Mouse (Mus musculus): ENCODE measurements around the gene Sema3d. TPM values are rescaled to one million over a fixed set of nuclear protein-coding genes. Genes with fewer than 3 reads are reported as not detected.

Gene Sema3d
- polyA plus RNA-seq, 1 experiment = 0.13 TPM

GRCm38 (mm10) chr5:12451089-12451488 is 67.9 kb downstream of the Sema3d start:
- Histone ChIP-seq H3K36me3 (ENCODE audit: control insufficient read depth, insufficient read depth, low read length, poor library complexity, severe bottlenecking) (no peaks in the 10 kb centered on the region), H3K27me3 (ENCODE audit: control insufficient read depth, insufficient read depth, low read length, poor library complexity, severe bottlenecking) (no peaks in the 10 kb centered on the region), H3K4me3 (ENCODE audit: low read depth, low read length) (no peak overlapping the region), H3K27ac (ENCODE audit: insufficient read depth, low read length) (no peak overlapping the region), H3K4me1 (ENCODE audit: control insufficient read depth, insufficient read depth, low read length) (no peaks in the 10 kb centered on the region), H3K9ac (ENCODE audit: low read depth, poor library complexity, severe bottlenecking) (no peak overlapping the region), H3K9me3 (replicated peaks; ENCODE audit: control insufficient read depth, insufficient read depth, low read length, poor library complexity, severe bottlenecking) (no peaks in the 10 kb centered on the region)
- no peak for TF ChIP-seq EP300 (IDR thresholded peaks at IDR 0.05; ENCODE audit: insufficient read depth, low read depth, low read length)
- TF ChIP-seq POLR2A (IDR thresholded peaks at IDR 0.05; ENCODE audit: insufficient read depth, low read length) = no peak
- no peak for TF ChIP-seq CTCF (IDR thresholded peaks at IDR 0.05; ENCODE audit: low read depth, low read length)

- TF ChIP-seq POLR2A (IDR thresholded peaks at IDR 0.05; ENCODE audit: insufficient read depth, low read length) (no peak), CTCF (IDR thresholded peaks at IDR 0.05; ENCODE audit: low read depth, low read length) (no peak), EP300 (IDR thresholded peaks at IDR 0.05; ENCODE audit: insufficient read depth, low read depth, low read length) (no peak)
- no peaks in the 10 kb centered on the region for H3K27me3 ChIP-seq (ENCODE audit: control insufficient read depth, insufficient read depth, low read length, poor library complexity, severe bottlenecking)
Observed at GRCm38 (mm10) chr5:12454946-12455345, 71.8 kb downstream of the Sema3d start.

GRCm38 (mm10) chr5:12457509-12457908 is 74.3 kb downstream of the Sema3d start:
- Histone ChIP-seq H3K9ac (ENCODE audit: low read depth, poor library complexity, severe bottlenecking) (no peak overlapping the region), H3K36me3 (ENCODE audit: control insufficient read depth, insufficient read depth, low read length, poor library complexity, severe bottlenecking) (no peaks in the 10 kb centered on the region), H3K9me3 (replicated peaks; ENCODE audit: control insufficient read depth, insufficient read depth, low read length, poor library complexity, severe bottlenecking) (no peaks in the 10 kb centered on the region), H3K4me1 (ENCODE audit: control insufficient read depth, insufficient read depth, low read length) (no peaks in the 10 kb centered on the region), H3K27me3 (ENCODE audit: control insufficient read depth, insufficient read depth, low read length, poor library complexity, severe bottlenecking) (no peaks in the 10 kb centered on the region), H3K4me3 (ENCODE audit: low read depth, low read length) (no peak overlapping the region), H3K27ac (ENCODE audit: insufficient read depth, low read length) (no peak overlapping the region)
- TF ChIP-seq POLR2A (IDR thresholded peaks at IDR 0.05; ENCODE audit: insufficient read depth, low read length) (no peak), CTCF (IDR thresholded peaks at IDR 0.05; ENCODE audit: low read depth, low read length) (no peak), EP300 (IDR thresholded peaks at IDR 0.05; ENCODE audit: insufficient read depth, low read depth, low read length) (no peak)

More at GRCm38 (mm10) chr5:12454946-12455345, 71.8 kb downstream of the Sema3d start:
- Histone ChIP-seq H3K4me1 (ENCODE audit: control insufficient read depth, insufficient read depth, low read length) (no peaks in the 10 kb centered on the region), H3K9me3 (replicated peaks; ENCODE audit: control insufficient read depth, insufficient read depth, low read length, poor library complexity, severe bottlenecking) (no peaks in the 10 kb centered on the region), H3K36me3 (ENCODE audit: control insufficient read depth, insufficient read depth, low read length, poor library complexity, severe bottlenecking) (no peaks in the 10 kb centered on the region), H3K4me3 (ENCODE audit: low read depth, low read length) (no peak overlapping the region), H3K9ac (ENCODE audit: low read depth, poor library complexity, severe bottlenecking) (no peak overlapping the region), H3K27ac (ENCODE audit: insufficient read depth, low read length) (no peak overlapping the region)

- Histone ChIP-seq H3K9ac (ENCODE audit: low read depth, poor library complexity, severe bottlenecking) (no peak overlapping the region), H3K36me3 (ENCODE audit: control insufficient read depth, insufficient read depth, low read length, poor library complexity, severe bottlenecking) (no peaks in the 10 kb centered on the region), H3K4me3 (ENCODE audit: low read depth, low read length) (no peak overlapping the region), H3K4me1 (ENCODE audit: control insufficient read depth, insufficient read depth, low read length) (no peaks in the 10 kb centered on the region), H3K27me3 (ENCODE audit: control insufficient read depth, insufficient read depth, low read length, poor library complexity, severe bottlenecking) (no peaks in the 10 kb centered on the region), H3K9me3 (replicated peaks; ENCODE audit: control insufficient read depth, insufficient read depth, low read length, poor library complexity, severe bottlenecking) (no peaks in the 10 kb centered on the region), H3K27ac (ENCODE audit: insufficient read depth, low read length) (no peak overlapping the region)
- TF ChIP-seq EP300 (IDR thresholded peaks at IDR 0.05; ENCODE audit: insufficient read depth, low read depth, low read length) (no peak), CTCF (IDR thresholded peaks at IDR 0.05; ENCODE audit: low read depth, low read length) (no peak), POLR2A (IDR thresholded peaks at IDR 0.05; ENCODE audit: insufficient read depth, low read length) (no peak)
Observed at GRCm38 (mm10) chr5:12467568-12468336, 84.6 kb downstream of the Sema3d start.

GRCm38 (mm10) chr5:12474904-12475638 is 91.9 kb downstream of the Sema3d start:
- H3K4me1 ChIP-seq (ENCODE audit: control insufficient read depth, insufficient read depth, low read length) = no peaks in the 10 kb centered on the region
- no peak overlapping the region for H3K4me3 ChIP-seq (ENCODE audit: low read depth, low read length)

GRCm38 (mm10) chr5:12475639-12475916 is 92.4 kb downstream of the Sema3d start:
- Histone ChIP-seq H3K27ac (ENCODE audit: insufficient read depth, low read length) (no peak overlapping the region), H3K4me3 (ENCODE audit: low read depth, low read length) (no peak overlapping the region), H3K4me1 (ENCODE audit: control insufficient read depth, insufficient read depth, low read length) (no peaks in the 10 kb centered on the region), H3K27me3 (ENCODE audit: control insufficient read depth, insufficient read depth, low read length, poor library complexity, severe bottlenecking) (no peaks in the 10 kb centered on the region), H3K9ac (ENCODE audit: low read depth, poor library complexity, severe bottlenecking) (no peak overlapping the region), H3K9me3 (replicated peaks; ENCODE audit: control insufficient read depth, insufficient read depth, low read length, poor library complexity, severe bottlenecking) (no peaks in the 10 kb centered on the region), H3K36me3 (ENCODE audit: control insufficient read depth, insufficient read depth, low read length, poor library complexity, severe bottlenecking) (no peaks in the 10 kb centered on the region)
- TF ChIP-seq POLR2A (IDR thresholded peaks at IDR 0.05; ENCODE audit: insufficient read depth, low read length) (no peak), CTCF (IDR thresholded peaks at IDR 0.05; ENCODE audit: low read depth, low read length) (no peak), EP300 (IDR thresholded peaks at IDR 0.05; ENCODE audit: insufficient read depth, low read depth, low read length) (no peak)

More at GRCm38 (mm10) chr5:12474904-12475638, 91.9 kb downstream of the Sema3d start:
- Histone ChIP-seq H3K27me3 (ENCODE audit: control insufficient read depth, insufficient read depth, low read length, poor library complexity, severe bottlenecking) (no peaks in the 10 kb centered on the region), H3K9me3 (replicated peaks; ENCODE audit: control insufficient read depth, insufficient read depth, low read length, poor library complexity, severe bottlenecking) (no peaks in the 10 kb centered on the region), H3K27ac (ENCODE audit: insufficient read depth, low read length) (no peak overlapping the region), H3K36me3 (ENCODE audit: control insufficient read depth, insufficient read depth, low read length, poor library complexity, severe bottlenecking) (no peaks in the 10 kb centered on the region), H3K9ac (ENCODE audit: low read depth, poor library complexity, severe bottlenecking) (no peak overlapping the region)
- no peak for TF ChIP-seq POLR2A (IDR thresholded peaks at IDR 0.05; ENCODE audit: insufficient read depth, low read length)
- TF ChIP-seq EP300 (IDR thresholded peaks at IDR 0.05; ENCODE audit: insufficient read depth, low read depth, low read length) = no peak
- TF ChIP-seq CTCF (IDR thresholded peaks at IDR 0.05; ENCODE audit: low read depth, low read length) = no peak

Data from ES-Bruce4 (cell line).